Mouse (Mus musculus): ENCODE data around the gene Bves.

DNA sequence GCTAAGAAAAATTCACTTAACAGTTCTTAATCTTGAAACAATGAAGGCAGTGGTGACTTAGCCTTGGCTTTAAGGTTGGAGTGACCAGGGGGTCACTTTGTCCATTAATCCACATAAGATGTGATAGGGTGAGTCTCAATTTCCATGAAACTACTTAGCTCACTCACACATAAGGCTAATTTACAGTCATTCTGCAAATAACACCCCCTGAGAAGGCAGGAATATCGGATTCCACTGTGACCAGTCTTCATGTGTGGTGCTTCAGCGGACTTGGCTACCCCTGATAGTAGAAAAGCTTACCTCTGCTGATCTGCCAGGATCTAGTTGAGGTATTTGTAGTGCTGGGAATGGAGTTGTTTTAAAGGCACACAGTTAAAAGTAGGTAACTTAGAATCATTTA is 35.0 kb downstream of the Bves start:
- TF ChIP-seq CTCF (conservative IDR thresholded peaks at IDR 0.05; ENCODE audit: insufficient read depth, insufficient read length, low read depth, low read length) (no peak), POLR2A (IDR thresholded peaks at IDR 0.05; ENCODE audit: low read depth, low read length) (no peak)

Data from kidney, adult 2 months (tissue).